Mouse (Mus musculus): ENCODE data around the gene Smim9.
A peak's percentile ranks its signal among the peaks of the same experiment; 100 is the strongest.

Smim9 gene

DNA sequence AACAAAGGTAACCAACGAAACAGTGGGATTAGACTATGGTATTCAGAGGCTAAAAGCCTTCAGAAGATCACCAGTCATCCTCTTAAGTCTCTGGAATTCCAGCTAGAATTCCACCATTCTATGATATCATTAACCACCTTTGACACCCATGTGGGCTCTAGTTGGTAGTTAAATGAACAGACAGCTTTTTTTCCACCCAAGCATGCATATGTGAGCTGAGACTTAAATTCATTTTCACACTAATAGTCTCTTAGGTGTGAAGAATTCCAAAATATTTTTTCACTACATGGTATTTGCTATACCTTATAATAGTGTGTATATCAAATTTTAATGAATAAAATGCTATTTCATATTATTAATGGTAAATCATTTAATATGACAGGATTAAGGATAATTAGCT is at the start of gene Smim9:
Gene Smim9, minus strand, starts transcription at position 101 of the 400 bp plus-strand sequence.
- DNase-seq (ENCODE audit: inconsistent ontology term), result no peak

DNA sequence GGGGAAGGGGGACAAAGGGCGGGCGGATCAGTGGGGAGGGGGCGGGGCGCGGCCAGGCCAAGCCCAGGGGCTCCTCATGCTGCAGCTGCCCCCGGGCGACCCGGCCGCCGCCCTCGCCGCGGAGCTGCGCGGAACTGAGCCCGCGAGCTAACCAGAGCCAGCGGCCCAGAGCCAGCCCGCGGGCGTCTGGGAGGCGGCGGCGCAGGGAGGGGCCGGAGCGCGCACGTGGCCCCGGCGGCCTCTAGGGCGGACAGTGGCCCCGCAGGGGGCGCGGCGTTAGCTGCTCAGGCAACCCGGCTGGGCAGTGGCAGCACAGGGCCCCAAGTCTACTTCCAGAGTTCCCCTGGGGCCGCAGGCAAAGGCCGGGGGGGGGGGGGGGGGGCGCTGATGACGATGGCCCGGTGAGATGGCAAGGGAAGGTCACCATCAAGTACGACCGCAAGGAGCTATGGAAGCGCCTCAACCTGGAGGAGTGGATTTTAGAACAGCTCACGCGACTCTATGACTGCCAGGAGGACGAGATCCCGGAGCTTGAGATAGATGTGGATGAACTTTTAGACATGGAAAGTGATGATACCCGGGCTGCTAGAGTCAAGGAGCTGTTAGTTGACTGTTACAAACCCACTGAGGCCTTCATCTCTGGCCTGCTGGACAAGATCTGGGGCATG is 7.9 kb downstream of the Smim9 start:
- DNase-seq (ENCODE audit: inconsistent ontology term), result peak; percentile 64

DNA sequence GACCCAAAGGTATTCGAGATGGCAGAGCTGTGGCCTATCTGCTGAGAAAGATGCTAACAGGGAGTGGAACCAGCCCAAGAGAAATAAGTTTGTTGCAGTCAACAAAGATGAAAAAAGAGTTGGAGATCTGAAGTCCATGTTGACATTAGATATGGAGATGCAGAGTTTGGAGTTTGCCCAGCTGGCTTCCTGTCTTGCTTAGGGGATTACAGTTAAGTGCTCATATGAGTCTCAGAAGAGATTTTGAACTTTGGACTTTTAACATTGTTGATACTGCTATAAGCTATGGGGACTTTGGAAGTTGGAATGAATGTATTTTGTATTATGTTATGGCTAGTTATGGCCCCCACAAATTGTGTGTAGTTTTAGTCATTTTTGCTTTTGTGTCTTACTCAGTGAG is 11.3 kb downstream of the Smim9 start:
- DNase-seq (ENCODE audit: inconsistent ontology term), result no peak

DNA sequence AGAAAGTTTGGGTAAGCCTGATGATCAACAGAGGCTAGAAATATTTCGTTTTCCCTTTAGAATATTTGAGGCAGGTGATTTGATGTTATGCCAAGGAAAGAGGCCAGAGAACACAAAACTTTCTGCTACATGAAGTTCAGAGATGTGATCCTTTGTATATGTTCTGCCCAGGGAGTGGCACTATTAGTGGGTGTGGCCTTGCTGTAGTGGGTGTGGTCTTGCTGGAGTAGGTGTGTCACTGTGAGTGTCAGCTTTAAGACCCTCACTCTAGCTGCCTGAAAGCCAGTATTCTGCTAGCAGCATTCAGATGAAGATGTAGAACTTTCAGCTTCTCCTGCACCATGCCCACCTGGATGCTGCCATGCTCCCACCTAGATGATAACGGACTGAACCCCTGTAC is 13.3 kb downstream of the Smim9 start:
- DNase-seq (ENCODE audit: inconsistent ontology term), result no peak

DNA sequence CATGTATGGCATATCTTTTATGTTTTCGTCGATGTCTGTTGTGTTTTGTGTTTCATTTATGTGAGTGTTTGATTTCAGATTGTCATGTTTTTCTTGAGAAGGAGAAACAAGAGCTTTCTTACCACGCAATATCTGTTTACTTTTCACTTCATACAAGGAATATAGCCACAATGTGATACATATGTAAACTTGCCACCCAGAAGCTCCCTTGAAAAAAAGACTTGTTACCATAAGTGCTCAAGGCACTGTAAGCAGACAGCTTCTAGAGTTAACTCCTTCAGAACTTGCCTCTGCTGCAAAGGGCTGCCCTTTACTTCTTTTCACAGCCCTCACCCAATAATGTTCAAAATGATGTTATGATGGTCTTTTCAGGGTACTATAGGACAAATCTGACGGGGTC is 15.2 kb downstream of the Smim9 start:
- DNase-seq (ENCODE audit: inconsistent ontology term), result no peak

DNA sequence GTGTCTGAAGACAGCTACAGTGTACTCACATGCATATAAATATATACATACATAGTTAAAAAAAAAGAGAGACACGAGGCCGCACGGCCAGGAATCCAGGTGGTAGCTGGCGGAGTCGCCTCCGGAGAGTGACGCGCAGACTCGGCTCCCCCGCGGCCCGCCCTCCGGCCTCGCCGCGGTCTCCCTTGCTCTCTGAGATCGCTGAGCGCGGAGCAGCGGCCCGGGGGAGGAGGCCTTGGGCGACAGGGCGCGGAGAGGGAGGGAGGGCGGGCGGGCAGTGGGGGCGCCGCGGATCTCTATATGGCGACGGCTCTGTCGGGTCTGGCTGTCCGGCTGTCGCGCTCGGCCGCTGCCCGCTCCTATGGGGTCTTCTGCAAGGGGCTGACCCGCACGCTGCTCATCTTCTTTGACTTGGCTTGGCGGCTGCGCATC is 20.4 kb downstream of the Smim9 start:
- peak; percentile 10 for DNase-seq (ENCODE audit: inconsistent ontology term)

DNA sequence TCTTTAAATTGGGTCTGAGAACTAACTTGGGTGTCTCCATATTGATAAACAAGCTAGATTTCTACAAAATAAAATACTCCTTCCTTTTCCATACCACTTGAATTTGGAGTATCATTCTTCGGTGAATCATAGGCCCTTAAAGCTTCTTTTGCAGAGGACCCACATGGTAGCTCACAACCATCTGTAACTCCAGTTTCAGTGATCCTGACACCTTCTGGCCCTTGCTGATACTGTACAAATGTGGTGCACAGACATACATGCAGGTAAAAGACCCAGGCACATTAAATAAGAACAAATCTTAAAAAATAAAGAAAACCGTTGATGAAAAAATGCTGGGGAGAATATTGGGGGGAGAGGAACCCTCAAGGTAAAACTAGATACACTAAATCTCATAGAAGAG is 25.4 kb downstream of the Smim9 start:
- no peak for DNase-seq (ENCODE audit: inconsistent ontology term)

DNA sequence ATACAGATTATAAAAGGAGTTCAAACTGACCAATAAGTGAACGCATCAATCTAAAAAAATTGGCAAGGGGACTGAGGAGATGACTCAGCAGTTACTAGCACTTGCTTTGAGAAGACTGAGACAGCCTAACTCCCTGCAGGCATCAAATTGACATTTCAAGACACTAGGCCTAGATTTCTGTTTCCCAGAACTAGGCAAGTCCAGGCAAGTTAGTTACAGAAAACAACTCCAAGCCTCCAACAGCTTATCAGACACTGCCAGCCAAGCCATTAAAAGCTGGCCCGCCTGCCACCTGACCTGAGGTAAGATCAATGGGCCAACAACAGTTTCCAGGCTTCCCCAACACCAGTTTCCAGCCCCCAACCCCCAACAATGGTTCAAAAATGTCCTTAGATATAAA is 25.8 kb downstream of the Smim9 start:
- DNase-seq (ENCODE audit: inconsistent ontology term), result no peak

DNA sequence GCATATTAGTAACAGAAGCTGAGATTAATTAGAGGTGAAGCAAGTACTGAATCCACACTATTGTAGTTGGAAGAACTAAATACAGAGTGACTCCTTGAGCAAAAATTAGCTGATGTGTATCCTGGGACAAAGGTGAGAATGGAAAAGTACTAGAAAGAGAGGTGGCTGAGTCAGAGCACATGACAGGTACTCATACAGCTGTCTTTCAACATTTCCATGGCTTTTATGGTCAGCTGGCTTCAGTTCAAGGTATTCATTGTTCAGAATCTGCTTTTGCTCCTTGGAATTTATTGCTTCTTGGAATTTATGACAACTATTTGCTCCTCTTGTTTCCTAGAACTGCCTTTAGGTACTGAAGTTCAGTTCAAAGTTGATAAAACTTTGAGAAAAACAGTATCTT is 26.6 kb downstream of the Smim9 start:
- no peak for DNase-seq (ENCODE audit: inconsistent ontology term)

DNA sequence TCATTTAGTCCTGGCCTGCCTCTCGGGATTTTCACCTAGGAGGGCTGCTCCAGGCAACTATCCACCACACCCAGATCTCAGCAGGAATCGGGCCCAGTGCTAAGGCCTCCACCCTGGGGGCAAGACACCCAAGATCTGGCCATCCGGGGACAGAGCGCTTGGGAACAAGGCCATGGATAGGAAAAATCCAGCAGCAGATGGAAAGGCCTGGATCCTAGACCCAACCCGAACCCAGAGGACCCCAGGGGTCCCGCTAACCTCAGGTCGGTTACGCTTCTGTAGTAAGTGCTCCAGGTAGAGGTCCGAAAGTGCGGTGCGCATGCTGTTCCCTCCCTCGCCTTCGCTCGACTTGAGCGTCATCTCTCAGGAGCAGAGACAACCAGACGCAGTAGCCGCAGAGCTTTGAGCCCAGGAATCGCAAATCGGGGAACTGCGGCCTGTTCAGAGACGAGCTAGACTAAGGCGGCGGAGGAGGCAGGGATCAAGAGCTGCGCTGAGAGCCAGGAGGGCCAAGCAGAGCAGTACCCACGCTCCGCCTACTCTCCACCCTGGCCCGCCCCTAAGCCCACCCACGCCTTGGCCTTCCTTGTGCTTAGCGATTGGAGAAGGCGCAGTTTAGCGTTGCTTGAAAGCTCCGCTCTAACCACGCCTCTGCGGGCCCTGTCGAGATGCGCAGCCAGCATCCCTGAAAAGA is 33.0 kb downstream of the Smim9 start, which contains the start of gene Mpp1:
Gene Mpp1, minus strand, starts transcription at position 550 of the 694 bp plus-strand sequence.
- DNase-seq (ENCODE audit: inconsistent ontology term), result peak; percentile 88

DNA sequence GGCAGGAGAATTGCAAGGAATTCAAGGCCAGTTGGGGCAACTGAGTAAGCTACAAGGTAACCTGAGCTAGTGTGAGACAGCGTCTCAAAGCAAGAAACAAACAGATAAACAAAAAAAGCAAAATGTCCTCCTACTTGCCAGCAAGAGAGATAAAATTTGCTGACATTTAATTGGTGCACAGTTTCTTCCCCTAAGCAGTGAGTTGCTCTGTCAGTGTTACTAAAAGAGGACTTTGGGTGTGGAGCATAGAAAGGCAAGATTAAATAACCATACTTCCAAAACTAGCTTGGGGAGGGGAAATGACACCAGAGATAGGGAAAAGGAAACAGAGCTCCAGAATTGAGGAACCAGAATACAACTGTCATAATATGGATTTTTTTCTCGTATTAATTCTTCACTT is 34.1 kb downstream of the Smim9 start:
- no peak for DNase-seq (ENCODE audit: inconsistent ontology term)

DNA sequence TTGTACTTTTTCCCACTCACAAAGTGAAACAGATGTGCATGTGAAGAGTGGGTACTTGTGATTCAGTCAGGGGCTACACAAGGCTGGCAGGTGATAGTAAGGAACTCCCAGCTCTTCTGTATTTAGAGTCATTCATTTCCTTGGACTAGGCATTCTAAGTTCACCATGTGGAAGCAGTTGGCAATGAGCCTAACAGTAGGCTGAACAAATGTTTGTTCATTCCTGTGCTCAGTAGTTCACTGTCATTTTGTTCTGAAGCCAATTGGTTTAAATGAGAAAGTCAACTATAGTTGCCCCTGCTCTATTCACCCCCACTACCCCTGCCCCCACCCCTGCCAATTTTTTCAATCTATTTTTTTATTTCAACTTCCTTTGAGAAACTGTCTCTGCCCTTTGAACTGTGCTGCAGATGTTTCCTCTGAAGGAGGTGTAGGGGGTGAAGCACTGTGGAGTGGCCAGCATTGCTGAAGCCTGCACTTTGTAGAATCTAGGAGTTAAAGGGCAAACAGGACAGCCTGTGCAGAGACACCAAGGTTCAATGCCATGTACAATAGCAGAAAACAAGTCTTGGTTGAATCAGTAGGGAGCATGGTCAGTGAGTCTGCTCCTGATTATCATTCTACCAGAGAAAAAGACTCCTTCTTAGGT is 35.1 kb downstream of the Smim9 start:
- no peak for DNase-seq (ENCODE audit: inconsistent ontology term)

DNA sequence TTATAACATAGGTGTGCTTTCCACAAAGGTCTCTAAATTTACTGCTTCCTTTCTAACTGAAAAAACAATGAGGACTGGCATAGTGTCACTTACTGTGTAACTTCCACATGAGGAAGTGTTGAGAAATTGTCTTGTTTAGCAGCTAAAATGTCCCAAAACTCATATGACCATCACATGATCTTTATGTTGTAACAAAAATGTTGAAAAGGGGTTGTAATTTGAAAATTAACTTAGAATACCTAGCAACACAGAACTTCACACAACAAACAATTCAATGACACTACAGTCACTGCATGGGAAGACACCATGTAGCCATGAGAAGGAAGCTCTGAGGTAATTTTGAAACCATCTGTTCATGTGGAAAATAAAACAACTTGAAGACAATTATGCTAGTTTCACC is 36.7 kb downstream of the Smim9 start:
- DNase-seq (ENCODE audit: inconsistent ontology term), result no peak

DNA sequence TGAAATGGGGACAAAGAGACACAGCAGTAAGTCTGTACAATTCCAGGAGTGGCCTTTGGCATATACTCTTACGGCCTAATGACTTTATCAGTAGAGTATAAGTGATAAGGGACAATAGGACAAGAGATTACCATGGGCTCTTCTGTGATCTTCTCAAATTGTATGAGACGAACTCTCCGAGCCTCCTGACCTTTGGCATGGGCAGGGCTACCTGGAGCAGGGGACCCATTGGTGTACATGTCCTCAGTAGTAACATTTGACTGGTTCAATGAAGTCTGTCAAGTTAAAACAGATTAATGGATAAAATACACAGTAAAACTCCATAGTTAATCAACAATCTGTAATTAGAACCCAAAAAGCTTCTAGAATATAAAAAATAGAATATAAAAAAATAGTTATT is 38.0 kb downstream of the Smim9 start:
- DNase-seq (ENCODE audit: inconsistent ontology term), result no peak

DNA sequence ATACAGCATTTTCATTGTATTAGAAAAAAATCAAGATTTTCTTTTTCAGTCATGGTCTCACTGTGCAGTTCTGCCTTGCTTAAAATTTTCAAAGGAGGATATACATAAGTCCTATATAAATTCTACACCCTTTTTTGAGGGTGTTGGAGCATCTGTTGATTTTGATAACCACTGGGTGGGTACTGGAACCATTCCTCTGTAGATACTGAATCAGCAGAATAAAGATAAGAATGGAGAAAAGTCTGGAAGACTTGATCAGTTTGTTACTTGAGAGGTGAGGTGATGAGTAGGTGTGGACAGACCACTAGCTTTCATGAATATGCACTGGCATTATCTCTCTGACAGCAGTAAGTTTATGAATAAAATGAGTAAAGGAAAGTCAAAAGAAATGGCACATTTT is 48.0 kb downstream of the Smim9 start:
- no peak for DNase-seq (ENCODE audit: inconsistent ontology term)

DNA sequence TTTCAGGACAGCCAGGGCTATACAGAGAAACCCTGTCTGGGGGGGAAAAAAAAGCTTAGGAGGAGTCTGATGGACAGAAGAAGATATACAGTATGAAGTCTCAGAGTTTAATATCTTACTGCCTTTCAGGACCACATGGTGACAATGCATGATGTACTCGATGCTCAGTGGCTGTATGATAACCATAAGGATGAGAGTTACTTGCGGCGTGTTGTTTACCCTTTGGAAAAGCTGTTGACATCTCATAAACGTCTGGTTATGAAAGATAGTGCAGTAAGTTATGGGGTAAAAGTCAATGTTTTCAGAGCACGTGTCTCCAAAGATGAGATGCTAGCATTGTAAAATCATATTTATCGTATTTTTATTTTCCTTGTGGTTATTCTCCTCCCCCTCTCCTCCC is 61.3 kb downstream of the Smim9 start:
- DNase-seq (ENCODE audit: inconsistent ontology term), result no peak

DNA sequence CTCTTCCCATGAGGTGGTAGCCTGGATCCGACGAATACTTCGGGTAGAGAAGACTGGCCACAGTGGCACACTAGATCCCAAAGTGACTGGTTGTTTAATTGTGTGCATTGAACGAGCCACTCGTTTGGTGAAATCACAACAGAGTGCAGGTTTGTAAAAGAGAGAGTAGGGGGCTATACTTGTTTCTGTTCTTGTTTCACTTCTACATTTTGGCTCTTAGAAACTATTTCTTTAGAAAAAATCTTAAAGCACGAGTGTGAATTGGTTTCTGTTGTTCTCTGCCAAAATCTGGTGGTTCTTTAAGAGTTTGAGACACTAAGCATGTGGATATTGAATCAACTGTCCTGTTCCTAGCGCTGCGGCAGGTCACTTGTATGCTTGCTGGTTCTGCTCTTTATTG is 64.8 kb downstream of the Smim9 start:
- DNase-seq (ENCODE audit: inconsistent ontology term), result no peak

DNA sequence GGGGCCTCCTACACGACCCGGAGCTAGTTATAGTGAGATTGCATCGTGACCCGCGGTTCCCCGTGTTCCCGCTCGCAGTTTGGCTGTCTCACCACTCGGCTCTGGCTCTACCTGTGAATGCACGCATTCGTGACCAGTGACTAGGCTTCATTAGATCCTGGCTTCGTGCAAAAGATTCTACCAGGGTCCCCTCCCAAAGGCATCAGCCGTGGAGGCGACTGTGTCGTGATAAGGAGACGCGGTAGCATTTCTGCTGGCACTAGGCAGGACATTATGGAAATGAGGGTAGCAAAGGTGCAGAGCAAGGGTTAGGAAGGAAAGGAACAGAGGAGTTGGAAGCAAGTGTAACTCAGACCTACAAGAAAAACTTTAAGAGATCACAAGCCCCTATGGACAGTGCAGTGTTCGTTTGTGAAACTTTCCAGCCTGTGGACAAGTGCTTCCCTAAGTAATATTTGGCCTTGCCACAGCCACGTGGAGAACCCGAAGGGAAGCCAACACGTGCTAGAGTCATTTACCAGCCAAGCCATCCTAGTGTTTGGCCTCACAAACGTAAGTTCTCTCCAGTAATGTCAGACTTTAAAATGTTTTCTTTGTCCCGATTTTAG is 67.3 kb downstream of the Smim9 start:
- no peak for DNase-seq (ENCODE audit: inconsistent ontology term)
